Mouse (Mus musculus) retina, postnatal 1 day (tissue): ENCODE measurements at regions not wholly inside any gene's neighbourhood (a gene's known extent, or its start where the extent isn't known, plus 50 kb on each side); places are given as distances from the start of the nearest gene placed in this dataset.

ENCODE experiments used
- DNase-seq: peaks from one replicate; pipeline ENCODE4 v3.0.0-alpha.2; 2012

- no peak for DNase-seq
Observed at GRCm38 (mm10) chr4:80691774-80692485, 142.0 kb upstream of the Tyrp1 start.

GRCm38 (mm10) chr4:80712698-80713097, 121.2 kb upstream of the Tyrp1 start:
- no peak for DNase-seq

- DNase-seq = no peak
Observed at GRCm38 (mm10) chr4:80744975-80745734, 88.8 kb upstream of the Tyrp1 start.

GRCm38 (mm10) chr4:80752259-80752658, 81.7 kb upstream of the Tyrp1 start:
- DNase-seq = no peak

GRCm38 (mm10) chr4:80756114-80756513, 77.8 kb upstream of the Tyrp1 start:
- DNase-seq = no peak

GRCm38 (mm10) chr4:80764024-80764423, 69.9 kb upstream of the Tyrp1 start:
- DNase-seq = no peak

GRCm38 (mm10) chr4:80765781-80766180, 68.1 kb upstream of the Tyrp1 start:
- peak; percentile 79 for DNase-seq

GRCm38 (mm10) chr4:80767447-80767846, 66.5 kb upstream of the Tyrp1 start:
- DNase-seq = no peak
